Mouse (Mus musculus) liver, embryonic 14.5 days (tissue): ENCODE results near the gene Pigf.

Source experiments
- CTCF ChIP-seq: IDR thresholded peaks from 2 replicates; pipeline ENCODE4 v1.5.1; 2016; ENCODE audit warnings: antibody characterized with exemption, low read depth, control low read depth
- EP300 ChIP-seq: IDR thresholded peaks from 2 replicates; pipeline ENCODE4 v1.6.1; 2016; ENCODE audit warnings: antibody characterized with exemption, low read depth

GRCm38 (mm10) chr17:87036141-87037073, 11.2 kb upstream of the Pigf start:
- peak; percentile 64 for TF ChIP-seq CTCF
- TF ChIP-seq EP300: no peak
